Mouse (Mus musculus) ES-Bruce4 (cell line): ENCODE measurements around the gene Fabp3.

Experiments used
- CTCF ChIP-seq: IDR thresholded peaks from one replicate; pipeline ENCODE4 v1.8.1; 2011; ENCODE audit warnings: low read depth, low read length
- EP300 ChIP-seq: IDR thresholded peaks from 2 replicates; pipeline ENCODE4 v1.6.1; 2011; ENCODE audit warnings: low read depth, low read length; ENCODE audit not compliant: insufficient read depth
- POLR2A ChIP-seq: IDR thresholded peaks from one replicate; pipeline ENCODE4 v1.8.1; 2011; ENCODE audit warnings: low read length; ENCODE audit not compliant: insufficient read depth

GRCm38 (mm10) chr4:130267069-130267468 lies 41.3 kb upstream of the Fabp3 start:
- TF ChIP-seq CTCF (no peak), EP300 (no peak), POLR2A (no peak)
